10 mouse cellular contexts compared by ENCODE assay signal in the genomic region with DNA sequence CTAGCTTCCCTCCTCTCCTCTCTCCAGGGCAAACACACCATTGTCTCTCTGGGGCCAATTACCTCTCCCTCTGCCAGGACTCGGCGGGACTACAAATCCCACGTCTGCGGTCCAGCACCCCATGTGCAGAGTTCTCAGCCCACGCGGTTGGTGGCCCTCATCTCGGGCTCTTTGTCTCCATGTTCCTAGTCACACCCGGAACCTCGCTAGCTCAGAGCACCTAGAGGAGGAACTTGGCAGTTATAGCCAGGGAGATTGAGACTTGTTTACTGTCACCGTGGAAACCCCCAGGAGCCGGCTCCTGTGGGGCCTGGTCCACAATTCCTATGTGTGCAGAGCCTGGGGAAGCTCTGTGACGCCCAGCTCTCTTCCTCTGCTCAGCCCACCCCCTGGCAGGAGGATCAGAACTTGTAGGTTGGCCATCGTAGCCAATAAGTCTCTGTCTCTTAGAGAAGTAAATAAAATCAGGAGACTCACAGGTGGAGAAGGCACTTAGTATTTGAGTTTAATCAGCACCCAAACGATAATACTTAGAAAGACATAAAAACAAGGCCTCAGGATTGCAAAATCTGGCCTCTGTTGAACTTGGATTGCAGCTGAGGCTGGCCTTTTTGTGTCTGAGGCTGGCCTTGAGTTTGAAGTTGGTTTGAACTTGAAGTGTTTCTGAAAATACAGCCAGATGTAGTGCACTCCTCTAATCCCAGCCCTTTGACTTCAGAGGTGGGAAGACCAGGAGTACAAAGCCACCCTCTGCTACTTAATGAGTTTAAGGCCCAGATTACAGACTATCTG. TPM values are rescaled to one million over a fixed set of nuclear protein-coding genes. Genes with fewer than 3 reads are reported as not detected.
DNase-seq lines count a peak whose midpoint lies in the region; ATAC-seq and TF ChIP-seq lines count a peak whose summit lies in the region.
"Had no signal": no experiment of that assay in that cellular context is flagged by ENCODE, and none has a peak within 500 bp of the region (broad histone marks: within the 10 kb centered on the region; RNA-seq: fewer than 3 reads in every experiment).

No protein-coding gene starts in this region.

- TF ChIP-seq EP300 in lung, postnatal 0 days (IDR thresholded peaks at IDR 0.05): no peak

- H3K4me3 ChIP-seq in testis, adult 2 months (ENCODE audit: control insufficient read depth, low read depth, low read length): peak overlapping the region; percentile 25
- H3K4me3 ChIP-seq in bone marrow, adult 2 months (replicated peaks; ENCODE audit: control insufficient read depth, low read depth, low read length): peak overlapping the region; percentile 66
- H3K4me3 ChIP-seq in lung, postnatal 0 days (ENCODE audit: low read depth, low read length): no peak overlapping the region
- H3K4me3 ChIP-seq in midbrain, embryonic 15.5 days: no peak overlapping the region

- H3K36me3 ChIP-seq in testis, adult 2 months (ENCODE audit: control insufficient read depth, insufficient read depth, low read length): no peaks in the 10 kb centered on the region
- no peaks in the 10 kb centered on the region for H3K36me3 ChIP-seq in lung, postnatal 0 days (ENCODE audit: insufficient read depth, low read length)
- H3K36me3 ChIP-seq in midbrain, embryonic 15.5 days (replicated peaks): no peaks in the 10 kb centered on the region

- no peak overlapping the region for H3K9ac ChIP-seq in lung, postnatal 0 days (replicated peaks; ENCODE audit: low read depth)
- no peak overlapping the region for H3K9ac ChIP-seq in midbrain, embryonic 15.5 days

- no peak for TF ChIP-seq CTCF in testis, adult 2 months (IDR thresholded peaks at IDR 0.05; ENCODE audit: control insufficient read depth, insufficient read depth, insufficient replicate concordance, low read depth, low read length)
- TF ChIP-seq CTCF in bone marrow, adult 2 months (IDR thresholded peaks at IDR 0.05; ENCODE audit: control insufficient read depth, insufficient read depth, low read length): peak; percentile 12; the same call in 1 of the 2 replicates
- no peak for TF ChIP-seq CTCF in lung, postnatal 0 days (IDR thresholded peaks at IDR 0.05)

- ATAC-seq in lung, postnatal 0 days: peak; percentile 71
- no peak for ATAC-seq in midbrain, embryonic 15.5 days (replicated peaks)

- TF ChIP-seq POLR2A in testis, adult 2 months (IDR thresholded peaks at IDR 0.05; ENCODE audit: control insufficient read depth, low read depth, low read length): no peak
- peak; percentile 19; the same call in 1 of the 2 replicates for TF ChIP-seq POLR2A in bone marrow, adult 2 months (IDR thresholded peaks at IDR 0.05; ENCODE audit: borderline replicate concordance, control insufficient read depth, low read depth, low read length)

- WGBS in bone marrow, adult 2 months: 12% methylated on average over 14 of the region's 14 CpGs
- WGBS in lung, postnatal 0 days: 51% methylated on average over 14 of the region's 14 CpGs
- WGBS in midbrain, embryonic 15.5 days: 67% methylated on average over 14 of the region's 14 CpGs

- no peak overlapping the region for H3K4me2 ChIP-seq in lung, postnatal 0 days (replicated peaks; ENCODE audit: low read depth, low read length)
- H3K4me2 ChIP-seq in midbrain, embryonic 15.5 days: no peak overlapping the region

- H3K4me1 ChIP-seq in testis, adult 2 months (ENCODE audit: control insufficient read depth, insufficient read depth, low read length): peaks cover 8% of the 10 kb centered on the region
- peaks cover 2% of the 10 kb centered on the region; the same call in 1 of the 2 replicates for H3K4me1 ChIP-seq in bone marrow, adult 2 months (ENCODE audit: control insufficient read depth, insufficient read depth, low read length)
- peaks cover 4% of the 10 kb centered on the region; the same call in 1 of the 2 replicates for H3K4me1 ChIP-seq in lung, postnatal 0 days (ENCODE audit: insufficient read depth, low read depth, low read length)
- H3K4me1 ChIP-seq in midbrain, embryonic 15.5 days: no peaks in the 10 kb centered on the region

- no peaks in the 10 kb centered on the region for H3K27me3 ChIP-seq in testis, adult 2 months (ENCODE audit: control insufficient read depth, insufficient read depth, low read length)
- no peaks in the 10 kb centered on the region for H3K27me3 ChIP-seq in lung, postnatal 0 days (replicated peaks; ENCODE audit: insufficient read depth, low read length)
- H3K27me3 ChIP-seq in midbrain, embryonic 15.5 days (replicated peaks): no peaks in the 10 kb centered on the region

- H3K27ac ChIP-seq in testis, adult 2 months (ENCODE audit: control insufficient read depth, insufficient read depth, low read depth, low read length): peak overlapping the region; percentile 19; the same call in 1 of the 2 replicates
- peak overlapping the region; percentile 72 for H3K27ac ChIP-seq in bone marrow, adult 2 months (ENCODE audit: control insufficient read depth, insufficient read depth, low read depth, low read length, poor library complexity)
- no peak overlapping the region; the same call in 1 of the 2 replicates for H3K27ac ChIP-seq in lung, postnatal 0 days (ENCODE audit: low read length)
- no peak overlapping the region for H3K27ac ChIP-seq in midbrain, embryonic 15.5 days
- H3K27ac ChIP-seq: kidney, postnatal 0 days had no signal

- no peaks in the 10 kb centered on the region for H3K9me3 ChIP-seq in lung, postnatal 0 days (ENCODE audit: low read length)
- no peaks in the 10 kb centered on the region for H3K9me3 ChIP-seq in midbrain, embryonic 15.5 days

- DNase-seq in testis, postnatal 14 days (ENCODE audit: low spot score): no peak
- DNase-seq in lung, postnatal 0 days (ENCODE audit: low spot score): peak; percentile 42
- peak; percentile 33 to 46 for DNase-seq in thymus, postnatal 36 days
- DNase-seq in kidney, adult 18-20 months: no peak
- DNase-seq: cerebellum, adult 9-11 months; right cerebral cortex, postnatal 4 days had no signal

RNA-seq across cellular contexts. Expression of a gene that starts 8.6 kb away (rescaled TPM):
- polyA plus RNA-seq in testis, adult 2 months (2012; rRNA removed): 286 and 325 TPM in 2 replicates
- polyA plus RNA-seq in bone marrow, adult 2 months (2011; ENCODE audit: insufficient read depth, insufficient read length, low replicate concordance, missing spikeins): 200 and 242 TPM in 2 replicates
- polyA plus RNA-seq in lung, postnatal 0 days (2015; fragmentation: Nextera tagmentation; extraction: Ambion mirVana): 393 and 433 TPM in 2 replicates
- 258 and 279 TPM in 2 replicates for polyA plus RNA-seq in midbrain, embryonic 15.5 days (2015; fragmentation: Nextera tagmentation; extraction: Ambion mirVana)

RNA-seq across cellular contexts. Expression of a gene that starts 29.7 kb away (rescaled TPM):
- 4.6 TPM in 2 replicates for polyA plus RNA-seq in testis, adult 2 months (2012; rRNA removed)
- 0.57 and 1.3 TPM in 2 replicates for polyA plus RNA-seq in bone marrow, adult 2 months (2011; ENCODE audit: insufficient read depth, insufficient read length, low replicate concordance, missing spikeins)
- polyA plus RNA-seq in lung, postnatal 0 days (2015; fragmentation: Nextera tagmentation; extraction: Ambion mirVana): 0.97 and 1.3 TPM in 2 replicates
- 14.4 and 16.5 TPM in 2 replicates for polyA plus RNA-seq in midbrain, embryonic 15.5 days (2015; fragmentation: Nextera tagmentation; extraction: Ambion mirVana)

RNA-seq across cellular contexts. Expression of a gene that starts 45.9 kb away (rescaled TPM):
- polyA plus RNA-seq in testis, adult 2 months (2012; rRNA removed): 3.6 TPM in 1 of 2 replicates, not detected in the other
- polyA plus RNA-seq in bone marrow, adult 2 months (2011; ENCODE audit: insufficient read depth, insufficient read length, low replicate concordance, missing spikeins): not detected in 2 replicates
- 12.4 and 19.8 TPM in 2 replicates for polyA plus RNA-seq in lung, postnatal 0 days (2015; fragmentation: Nextera tagmentation; extraction: Ambion mirVana)
- 2.8 and 4.7 TPM in 2 replicates for polyA plus RNA-seq in midbrain, embryonic 15.5 days (2015; fragmentation: Nextera tagmentation; extraction: Ambion mirVana)

RNA-seq across cellular contexts. Expression of a gene that starts 50.6 kb away (rescaled TPM):
- polyA plus RNA-seq in testis, adult 2 months (2012; rRNA removed): 6.0 and 8.6 TPM in 2 replicates
- polyA plus RNA-seq in bone marrow, adult 2 months (2011; ENCODE audit: insufficient read depth, insufficient read length, low replicate concordance, missing spikeins): 7.2 and 8.3 TPM in 2 replicates
- 80.9 and 81.9 TPM in 2 replicates for polyA plus RNA-seq in lung, postnatal 0 days (2015; fragmentation: Nextera tagmentation; extraction: Ambion mirVana)
- 139 and 156 TPM in 2 replicates for polyA plus RNA-seq in midbrain, embryonic 15.5 days (2015; fragmentation: Nextera tagmentation; extraction: Ambion mirVana)

Comparison
In these comparisons a context has a peak if more than half of its experiments do, and no peak if none do; other contexts are left out.
1. H3K27ac ChIP-seq: peak in testis, adult 2 months (single experiment) and bone marrow, adult 2 months (single experiment); none in lung, postnatal 0 days (single experiment) and midbrain, embryonic 15.5 days (single experiment).
2. H3K4me3 ChIP-seq: peak in testis, adult 2 months (single experiment) and bone marrow, adult 2 months (single experiment); none in lung, postnatal 0 days (single experiment) and midbrain, embryonic 15.5 days (single experiment).
3. DNase-seq: peak in lung, postnatal 0 days (single experiment) and thymus, postnatal 36 days (2 of 2); none in testis, postnatal 14 days (single experiment) and kidney, adult 18-20 months (single experiment).